Mouse (Mus musculus) liver, postnatal 0 days (tissue): ENCODE data around the gene Plxna1. TPM values are rescaled to one million over a fixed set of nuclear protein-coding genes. Genes with fewer than 3 reads are reported as not detected.

ENCODE experiments used
- ATAC-seq: fragments of 200-750 bp; cut with Nextera tagmentation; 2 replicates; pipeline ENCODE4 v1.8.0; 2017; ENCODE audit warnings: mild to moderate bottlenecking, moderate library complexity
- DNase-seq: peaks from one replicate; pipeline ENCODE4 v3.0.0-alpha.2; 2016
- H3K27ac ChIP-seq: fragments of 300-500 bp; sonication (generic); 2 replicates; pipeline ENCODE4 v1.5.1; 2014; ENCODE audit warnings: antibody characterized with exemption, moderate library complexity, mild to moderate bottlenecking, low read depth
- H3K27me3 ChIP-seq: fragments of 300-500 bp; sonication (generic); 2 replicates; pipeline ENCODE4 v1.6.1; 2014; ENCODE audit warnings: low read length, control low read depth, mixed read lengths; ENCODE audit not compliant: insufficient read depth
- H3K36me3 ChIP-seq: fragments of 300-500 bp; sonication (generic); replicated peaks from 2 replicates; pipeline ENCODE4 v1.6.1; 2014; ENCODE audit warnings: mild to moderate bottlenecking, control low read depth, low read length, moderate library complexity, mixed read lengths; ENCODE audit not compliant: insufficient read depth
- H3K4me1 ChIP-seq: fragments of 300-500 bp; sonication (generic); 2 replicates; pipeline ENCODE4 v1.6.1; 2014; ENCODE audit warnings: antibody characterized with exemption, mild to moderate bottlenecking, control low read depth; ENCODE audit not compliant: insufficient read depth
- H3K4me2 ChIP-seq: fragments of 300-500 bp; sonication (generic); 2 replicates; pipeline ENCODE4 v1.6.1; 2014; ENCODE audit warnings: low read depth, mild to moderate bottlenecking, low read length, moderate library complexity, mixed read lengths
- H3K4me3 ChIP-seq: fragments of 300-500 bp; sonication (generic); 2 replicates; pipeline ENCODE4 v1.5.1; 2014; ENCODE audit warnings: low read depth, low read length
- H3K9ac ChIP-seq: fragments of 300-500 bp; sonication (generic); replicated peaks from 2 replicates; pipeline ENCODE4 v1.6.1; 2014; ENCODE audit warnings: mild to moderate bottlenecking, moderate library complexity
- H3K9me3 ChIP-seq: fragments of 300-500 bp; sonication (generic); 2 replicates; pipeline ENCODE4 v1.6.1; 2016; ENCODE audit warnings: mild to moderate bottlenecking, control low read depth, low read length, mixed read lengths
- CTCF ChIP-seq: sonication (generic); IDR thresholded peaks from 2 replicates; pipeline ENCODE4 v1.5.1; 2016; ENCODE audit warnings: antibody characterized with exemption, low read depth
- EP300 ChIP-seq: IDR thresholded peaks from 2 replicates; pipeline ENCODE4 v1.6.1; 2016; ENCODE audit warnings: antibody characterized with exemption, low read depth, mild to moderate bottlenecking
- WGBS: fragments of 180-500 bp; shearing (Covaris S2); extraction: QIAGEN DNeasy Blood & Tissue Kit; methylation state at CpG from one replicate; pipeline ENCODE4 v1.1.7; 2014; ENCODE audit not compliant: insufficient replicate concordance; 5-methylcytosine and 5-hydroxymethylcytosine counted together
- polyA plus RNA-seq: library from polyadenylated mRNA; unstranded; fragments of >200 nt; fragmentation: Nextera tagmentation; extraction: Ambion mirVana; gene quantifications from 2 replicates; pipeline ENCODE4 v1.2.1, GENCODE M21; 2015

The Plxna1 gene
- polyA plus RNA-seq, 1 experiment from 2014 or later = 1.7 TPM

DNA sequence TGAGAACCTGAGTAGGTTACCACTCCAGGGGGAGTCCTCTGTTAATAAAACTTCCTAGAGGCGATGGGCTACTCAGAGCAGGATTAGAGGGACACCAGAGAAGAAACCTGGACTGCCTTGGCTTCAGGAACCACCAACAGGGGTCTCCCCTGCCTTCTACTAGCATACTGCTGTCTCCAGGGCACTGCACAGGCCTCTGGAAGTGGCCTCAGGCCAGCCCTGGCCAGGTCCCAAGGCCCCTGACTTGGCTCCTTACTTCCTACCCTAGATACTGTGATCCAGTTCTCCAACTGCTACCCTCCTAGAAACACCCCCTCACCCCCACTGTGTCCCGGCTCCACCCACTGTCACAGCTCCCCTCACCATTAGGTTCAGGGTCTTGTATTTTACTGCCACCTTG lies 23.0 kb downstream of the Plxna1 start:
- H3K27me3 ChIP-seq = no peaks in the 10 kb centered on the region
- WGBS = 67% methylated on average over 2 of the region's 2 CpGs
- peak; percentile 37 for TF ChIP-seq CTCF
- TF ChIP-seq EP300 = no peak
- H3K4me3 ChIP-seq = no peak overlapping the region
- H3K9ac ChIP-seq = no peak overlapping the region
- H3K4me1 ChIP-seq = no peaks in the 10 kb centered on the region; the same call in 1 of the 2 replicates
- H3K27ac ChIP-seq = no peak overlapping the region
- H3K36me3 ChIP-seq = peaks cover 15% of the 10 kb centered on the region; the same call in 1 of the 2 replicates
- H3K9me3 ChIP-seq = no peaks in the 10 kb centered on the region
- DNase-seq = no peak
- ATAC-seq = no peak
- no peak overlapping the region for H3K4me2 ChIP-seq

DNA sequence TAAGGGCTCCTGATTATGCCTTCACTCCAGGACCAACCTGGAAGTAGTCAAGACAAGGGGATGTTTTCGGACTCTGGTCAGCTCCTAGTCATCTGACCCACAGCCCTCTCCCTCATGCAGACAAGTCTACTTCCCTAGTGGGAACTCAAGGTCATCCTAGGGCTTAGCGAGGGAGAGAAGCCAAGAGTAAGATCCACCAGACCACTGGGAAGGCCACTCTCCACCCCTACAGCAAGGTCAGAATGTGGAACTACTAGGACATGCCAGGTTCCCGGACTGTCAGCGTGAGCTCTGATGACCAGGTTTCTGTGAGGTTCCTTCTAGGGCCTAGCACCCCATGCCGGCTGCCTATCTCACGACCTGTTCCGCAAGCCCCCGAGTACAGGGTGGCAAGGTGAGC lies 23.7 kb downstream of the Plxna1 start:
- DNase-seq = no peak
- Histone ChIP-seq H3K9ac (no peak overlapping the region), H3K27me3 (no peaks in the 10 kb centered on the region), H3K9me3 (no peaks in the 10 kb centered on the region), H3K36me3 (peaks cover 15% of the 10 kb centered on the region), H3K4me3 (no peak overlapping the region), H3K27ac (no peak overlapping the region), H3K4me2 (no peak overlapping the region), H3K4me1 (no peaks in the 10 kb centered on the region; the same call in 1 of the 2 replicates)
- TF ChIP-seq EP300 (no peak), CTCF (no peak)
- WGBS = 87% methylated on average over 8 of the region's 8 CpGs
- no peak for ATAC-seq

GRCm38 (mm10) chr6:89337574-89337973 lies 24.8 kb downstream of the Plxna1 start:
- no peaks in the 10 kb centered on the region; the same call in 1 of the 2 replicates for H3K4me1 ChIP-seq
- peaks cover 24% of the 10 kb centered on the region for H3K36me3 ChIP-seq
- DNase-seq (no peak), ATAC-seq (no peak)
- no peaks in the 10 kb centered on the region for H3K27me3 ChIP-seq
- H3K27ac ChIP-seq = no peak overlapping the region
- H3K4me3 ChIP-seq = no peak overlapping the region
- 79% methylated on average over 9 of the region's 9 CpGs for WGBS
- no peak overlapping the region for H3K4me2 ChIP-seq
- no peak for TF ChIP-seq CTCF
- no peak for TF ChIP-seq EP300
- H3K9ac ChIP-seq = no peak overlapping the region
- no peaks in the 10 kb centered on the region for H3K9me3 ChIP-seq

DNA sequence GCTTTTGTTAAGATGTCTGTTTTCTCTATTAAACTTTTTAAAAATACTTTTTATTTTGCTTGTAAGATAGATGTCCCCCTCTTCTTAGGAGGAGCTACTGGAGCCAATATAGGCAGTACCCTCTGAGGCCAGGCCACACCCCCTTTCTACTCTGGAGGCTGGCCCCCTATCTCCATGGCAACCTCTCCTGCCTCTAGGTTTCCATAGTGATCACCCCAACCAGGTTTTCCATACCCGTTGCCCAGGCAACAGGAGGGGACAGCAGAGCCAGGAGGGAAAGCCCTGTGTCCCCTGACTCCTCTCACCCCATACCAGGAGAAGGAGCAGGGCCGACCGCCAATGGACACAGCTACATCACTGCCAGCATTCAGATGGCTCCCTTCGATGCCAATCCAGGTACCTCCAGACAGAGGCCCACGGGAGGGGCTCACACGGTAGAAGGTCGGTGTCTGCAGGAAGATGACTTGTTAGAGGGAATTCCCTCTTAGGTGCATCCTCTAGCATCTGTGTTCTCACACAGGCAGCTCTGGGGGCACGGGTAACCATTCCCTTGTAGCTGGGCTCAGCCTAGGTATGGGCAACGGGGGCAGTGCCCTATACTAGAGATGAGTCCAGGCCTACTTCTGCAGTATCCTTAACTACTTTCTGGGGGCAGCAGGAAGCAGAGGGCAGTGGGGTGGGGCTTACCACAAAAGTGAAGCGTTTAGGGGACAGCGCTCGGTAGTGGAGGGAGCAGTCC lies 28.3 kb downstream of the Plxna1 start:
- Histone ChIP-seq H3K27me3 (no peaks in the 10 kb centered on the region), H3K27ac (no peak overlapping the region), H3K4me3 (no peak overlapping the region), H3K9ac (no peak overlapping the region), H3K36me3 (peaks cover 19% of the 10 kb centered on the region), H3K9me3 (no peaks in the 10 kb centered on the region), H3K4me1 (no peaks in the 10 kb centered on the region; the same call in 1 of the 2 replicates), H3K4me2 (no peak overlapping the region)
- TF ChIP-seq CTCF (no peak), EP300 (no peak)
- WGBS = 84% methylated on average over 12 of the region's 12 CpGs
- ATAC-seq (no peak), DNase-seq (no peak)

DNA sequence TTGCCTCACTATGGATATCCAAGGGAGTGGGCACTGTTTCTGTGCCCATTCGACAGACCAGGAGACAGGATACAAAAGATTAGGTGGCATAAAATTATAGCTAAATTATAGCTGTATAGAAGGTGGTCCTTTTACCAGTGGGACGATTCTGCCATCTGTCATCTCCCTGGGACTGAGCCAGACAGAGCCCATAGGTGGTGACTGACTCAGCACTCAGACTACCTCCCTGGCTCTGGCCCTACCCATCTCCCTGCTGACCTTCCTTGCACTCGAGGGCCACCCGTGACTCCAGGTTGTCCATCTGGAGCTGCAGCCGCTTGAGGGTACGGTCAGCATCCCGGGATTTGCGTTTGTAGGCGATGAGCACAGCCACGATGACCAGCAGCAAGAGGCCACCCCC lies 31.5 kb downstream of the Plxna1 start:
- Histone ChIP-seq H3K9ac (no peak overlapping the region), H3K27ac (no peak overlapping the region), H3K4me3 (no peak overlapping the region), H3K4me2 (no peak overlapping the region), H3K4me1 (no peaks in the 10 kb centered on the region), H3K9me3 (no peaks in the 10 kb centered on the region), H3K36me3 (peaks cover 19% of the 10 kb centered on the region), H3K27me3 (no peaks in the 10 kb centered on the region)
- ATAC-seq (no peak), DNase-seq (no peak)
- TF ChIP-seq CTCF (no peak), EP300 (no peak)
- WGBS = 81% methylated on average over 10 of the region's 10 CpGs

GRCm38 (mm10) chr6:89328634-89329033 lies 33.8 kb downstream of the Plxna1 start:
- WGBS = 74% methylated on average over 4 of the region's 4 CpGs
- Histone ChIP-seq H3K27ac (no peak overlapping the region), H3K4me1 (no peaks in the 10 kb centered on the region), H3K36me3 (peaks cover 20% of the 10 kb centered on the region), H3K9me3 (no peaks in the 10 kb centered on the region), H3K4me2 (no peak overlapping the region), H3K27me3 (no peaks in the 10 kb centered on the region), H3K4me3 (no peak overlapping the region), H3K9ac (no peak overlapping the region)
- TF ChIP-seq EP300 (no peak), CTCF (no peak)
- DNase-seq (no peak), ATAC-seq (no peak)
